Mouse (Mus musculus) megakaryocyte, adult 5-6 weeks (primary cell): ENCODE measurements around the gene Plbd1. TPM values are rescaled to one million over a fixed set of nuclear protein-coding genes. Genes with fewer than 3 reads are reported as not detected.

Experiments used
- ATAC-seq: 2 replicates; pipeline ENCODE4 v1.8.0; 2016; ENCODE audit warnings: mild to moderate bottlenecking, inconsistent platforms; ENCODE audit not compliant: poor library complexity, severe bottlenecking
- total RNA-seq, 2 experiments: library from RNA; stranded (forward) in 1 of 2; stranded (reverse) in 1 of 2; fragments of 153-499, 151-499 nt in 1 of 2; fragments of 221-1000, 200-1000 nt in 1 of 2; gene quantifications; 2 replicates each; pipeline versions ENCODE4 v1.2.3 to v1.2.4; 2015 to 2017

Plbd1 gene
- total RNA-seq (2015), result 346 and 350 TPM in 2 replicates
- 290 and 300 TPM in 2 replicates for total RNA-seq (2017)

GRCm38 (mm10) chr6:136661706-136662016 is at the start of gene Plbd1:
Gene Plbd1 (minus strand): TSS chr6:136661928.
- peak; percentile 60 for ATAC-seq

- no peak for ATAC-seq
Observed at GRCm38 (mm10) chr6:136710408-136710807, 48.7 kb upstream of the Plbd1 start.

- ATAC-seq, result peak; percentile 69
Observed at GRCm38 (mm10) chr6:136708597-136708996, 46.9 kb upstream of the Plbd1 start.

DNA sequence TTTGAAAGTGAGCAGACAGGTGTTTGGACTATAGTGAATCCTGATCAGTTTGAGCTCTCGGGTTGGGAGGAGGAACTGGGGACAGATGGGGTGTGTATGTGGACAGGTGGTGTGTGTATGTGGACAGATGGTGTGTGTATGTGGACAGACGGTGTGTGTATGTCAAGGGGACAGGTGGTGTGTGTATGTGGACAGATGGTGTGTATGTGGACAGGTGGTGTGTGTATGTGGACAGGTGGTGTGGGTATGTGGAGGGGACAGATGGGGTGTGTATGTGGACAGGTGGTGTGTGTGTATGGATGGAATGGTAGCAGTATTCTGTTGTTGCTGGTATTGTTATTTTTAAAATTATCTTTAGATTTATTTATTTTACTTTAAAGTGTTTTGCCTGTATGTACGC is 40.1 kb upstream of the Plbd1 start:
- no peak for ATAC-seq

GRCm38 (mm10) chr6:136701185-136701584 is 39.5 kb upstream of the Plbd1 start:
- no peak for ATAC-seq

- no peak for ATAC-seq
Observed at GRCm38 (mm10) chr6:136691314-136691713, 29.6 kb upstream of the Plbd1 start.

- peak; percentile 33 for ATAC-seq
Observed at GRCm38 (mm10) chr6:136690527-136690926, 28.8 kb upstream of the Plbd1 start.

DNA sequence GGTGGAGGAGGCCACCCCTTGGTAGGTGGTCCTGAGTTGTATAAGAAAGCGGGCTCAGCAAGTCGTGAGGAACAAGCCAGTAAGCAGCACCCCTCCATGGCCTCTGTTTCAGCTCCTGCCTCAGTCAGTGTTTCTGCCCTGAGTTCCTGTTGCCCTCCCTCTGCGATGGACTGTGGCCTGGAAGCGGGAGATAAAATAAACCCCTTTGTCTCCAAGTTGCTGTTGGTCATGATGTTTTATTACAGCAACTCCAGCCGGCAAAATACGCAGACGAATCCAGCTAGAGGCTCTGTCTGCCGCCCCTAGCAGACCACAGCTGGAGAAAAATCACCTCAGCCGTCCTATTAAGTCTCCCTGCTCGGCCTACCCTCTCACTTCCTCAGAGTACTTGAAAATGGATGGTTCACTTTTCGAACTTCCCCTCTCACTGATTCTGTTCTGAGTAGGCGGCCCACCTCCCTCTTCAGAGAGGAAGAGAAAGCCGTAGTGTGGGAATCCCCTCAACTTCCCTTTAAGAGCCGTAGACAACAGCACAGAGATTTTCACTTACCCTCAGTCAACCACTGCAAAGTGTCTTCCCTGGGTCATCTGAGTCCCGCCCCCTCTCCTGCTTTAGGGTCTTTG is 28.2 kb upstream of the Plbd1 start:
- peak; percentile 95 for ATAC-seq

GRCm38 (mm10) chr6:136685433-136685832 is 23.7 kb upstream of the Plbd1 start:
- no peak for ATAC-seq

GRCm38 (mm10) chr6:136683410-136684334 is 21.9 kb upstream of the Plbd1 start:
- ATAC-seq, result peak; percentile 95

DNA sequence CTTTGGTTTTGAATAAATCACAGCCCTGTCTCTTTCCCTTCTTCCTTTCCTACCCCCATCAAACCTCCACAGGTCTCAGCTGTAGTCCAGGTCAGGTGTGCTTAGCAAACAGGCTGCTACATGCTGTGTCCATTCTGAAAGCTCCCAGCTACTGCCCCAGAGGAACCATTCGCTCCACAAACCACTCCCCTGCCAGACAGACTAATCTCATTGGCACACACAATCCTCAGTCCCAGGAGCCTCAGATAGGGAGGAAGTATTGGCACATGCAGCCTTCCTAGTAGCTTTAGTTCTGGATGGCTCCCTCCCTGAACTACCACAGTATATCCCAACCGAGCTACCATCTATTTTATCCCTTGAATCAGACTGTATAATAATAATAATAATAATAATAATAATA is 17.7 kb upstream of the Plbd1 start:
- ATAC-seq, result no peak

GRCm38 (mm10) chr6:136674935-136675334 is 13.2 kb upstream of the Plbd1 start:
- peak; percentile 78 for ATAC-seq

DNA sequence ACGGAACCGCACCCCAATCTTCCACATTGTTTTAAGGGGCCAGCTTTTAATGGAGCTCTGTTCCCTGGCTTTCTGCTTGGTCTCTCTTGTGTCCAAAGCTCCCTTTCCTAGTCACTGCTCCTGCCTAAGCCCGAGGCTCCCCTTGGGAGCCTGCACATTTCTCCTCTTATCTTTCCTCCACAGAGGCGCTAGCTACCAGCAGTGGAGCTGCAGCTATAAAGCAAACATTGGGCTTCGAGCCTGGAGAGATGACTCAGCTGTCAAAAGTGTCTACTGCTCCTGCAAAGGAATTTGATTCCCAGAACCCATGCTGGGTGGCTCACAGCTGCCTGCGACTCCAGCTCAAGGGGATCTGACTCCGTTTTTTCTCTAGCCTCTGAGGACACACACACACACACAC is 10.7 kb upstream of the Plbd1 start:
- no peak for ATAC-seq

- no peak for ATAC-seq
Observed at GRCm38 (mm10) chr6:136669274-136669673, 7.5 kb upstream of the Plbd1 start.

- ATAC-seq, result no peak
Observed at GRCm38 (mm10) chr6:136668266-136668986, 6.7 kb upstream of the Plbd1 start.

DNA sequence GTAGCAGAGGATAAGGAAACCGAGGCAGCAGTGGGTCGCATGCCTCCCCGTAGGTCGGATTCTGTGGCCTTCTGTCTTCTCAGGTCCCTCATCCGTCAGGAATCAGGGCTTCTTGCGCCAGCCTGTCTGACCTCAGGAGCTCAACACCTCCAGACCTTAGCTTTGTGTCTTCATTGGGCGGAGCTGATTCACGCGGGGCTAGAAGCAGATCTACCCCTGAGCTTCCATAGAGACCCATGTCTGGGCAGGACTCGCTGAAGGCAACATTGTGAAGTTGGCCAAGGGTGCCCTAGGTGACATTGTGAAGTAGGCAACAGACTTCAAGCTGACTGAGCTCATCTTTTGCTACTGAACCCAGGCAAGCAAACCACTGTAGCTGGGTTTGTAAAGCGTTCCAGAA is 335 bp upstream of the Plbd1 start:
- ATAC-seq, result peak; percentile 4; the same call in 1 of the 2 replicates

DNA sequence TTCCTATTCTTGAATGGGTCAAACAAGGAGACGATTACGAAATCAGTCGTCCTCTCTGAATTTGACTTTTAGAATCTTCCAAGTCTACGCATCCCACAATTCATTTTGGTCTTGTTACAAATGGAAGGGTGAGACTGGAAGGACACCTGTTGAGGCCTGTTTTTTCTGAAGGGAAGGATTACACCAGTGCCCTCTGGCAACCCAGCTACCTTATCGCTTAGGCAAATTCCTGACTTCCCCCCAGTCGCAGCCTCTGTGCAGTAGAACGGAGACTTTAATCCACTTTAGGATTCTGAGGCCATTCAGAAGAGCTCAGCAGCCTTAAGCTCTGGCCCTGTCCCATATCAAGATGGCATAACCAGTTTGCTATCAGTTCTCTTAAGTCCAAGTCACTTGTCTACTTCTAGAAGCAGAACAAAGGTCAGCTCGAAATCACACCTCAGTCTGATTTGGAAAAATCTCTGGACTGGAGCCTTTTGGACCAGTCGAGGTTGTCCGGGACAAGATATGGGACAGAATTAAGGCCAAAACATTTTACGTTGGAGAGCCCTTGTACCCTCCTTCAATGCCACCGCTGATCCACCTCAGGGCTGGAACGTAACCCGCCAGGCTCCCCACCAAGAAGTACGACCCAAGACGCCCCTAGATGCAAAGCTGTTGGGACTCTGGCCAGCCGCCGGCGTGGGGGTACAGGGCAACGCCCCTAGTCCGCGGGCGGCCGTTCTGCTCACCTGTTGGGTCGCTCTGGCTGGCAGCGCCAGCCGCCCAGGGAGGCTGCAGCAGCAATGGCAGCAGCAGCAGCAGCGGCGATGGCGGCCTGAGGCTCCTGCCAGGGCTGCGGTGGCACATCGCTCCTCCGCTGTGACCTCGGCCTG is 660 bp downstream of the Plbd1 start:
- ATAC-seq, result 0 out of 2 replicates have a peak, but pooled peaks have one; percentile 5

DNA sequence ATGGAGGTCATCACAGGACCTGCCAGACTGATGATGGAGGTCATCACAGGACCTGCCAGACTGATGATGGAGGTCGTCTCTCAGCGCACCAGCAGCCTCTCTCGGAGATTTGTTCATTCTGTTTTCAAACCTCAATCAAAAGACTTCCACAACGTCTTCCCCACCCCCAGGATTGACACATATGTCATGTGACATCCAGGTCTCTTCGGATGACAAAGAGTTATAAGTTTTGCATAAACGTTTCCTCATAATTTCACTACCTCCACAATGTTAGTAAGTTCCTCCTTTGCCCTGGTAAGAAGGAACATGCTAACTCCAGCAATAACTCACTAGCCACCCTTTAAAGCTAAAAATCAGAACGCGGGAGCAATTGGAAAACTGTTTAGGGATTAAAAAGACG is 2.5 kb downstream of the Plbd1 start:
- ATAC-seq, result peak; percentile 69

DNA sequence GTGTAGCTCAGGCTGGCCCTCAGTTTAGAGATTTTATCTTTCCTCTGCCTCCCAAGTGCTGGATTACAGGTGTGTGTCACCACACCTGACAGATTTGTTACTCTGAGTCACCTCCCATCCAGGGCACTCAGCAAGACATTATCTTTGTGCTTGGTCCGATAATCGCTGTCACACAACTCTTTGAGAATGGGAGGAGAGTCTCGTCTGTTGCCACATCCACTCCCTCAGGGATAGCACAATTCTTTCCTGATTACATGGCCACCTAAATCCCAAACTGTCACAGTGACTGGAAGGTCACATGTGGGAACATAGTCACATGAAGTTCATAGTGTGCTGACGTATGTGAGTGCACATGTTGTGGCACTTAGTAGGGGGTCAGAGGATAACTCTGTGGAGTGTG is 3.4 kb downstream of the Plbd1 start:
- no peak for ATAC-seq

DNA sequence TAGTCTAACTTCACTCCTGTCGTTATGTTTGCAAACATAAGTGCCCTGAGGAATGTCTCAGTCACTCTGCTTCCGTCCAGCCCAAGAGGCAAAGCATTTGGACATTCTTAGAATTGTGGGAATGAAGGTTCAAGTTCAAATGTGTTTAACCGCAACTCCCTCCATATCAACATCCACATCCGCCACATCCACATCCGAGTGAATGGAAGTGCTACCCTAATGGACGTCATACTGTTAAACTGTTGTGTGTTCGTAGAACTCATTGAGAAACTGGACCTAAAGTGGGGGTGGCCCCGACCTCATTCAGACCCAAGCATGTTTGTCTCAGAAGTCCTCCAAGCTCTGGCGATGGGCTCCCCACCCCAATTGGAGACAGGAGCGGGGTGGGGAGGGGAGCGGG is 5.9 kb downstream of the Plbd1 start:
- ATAC-seq, result no peak

DNA sequence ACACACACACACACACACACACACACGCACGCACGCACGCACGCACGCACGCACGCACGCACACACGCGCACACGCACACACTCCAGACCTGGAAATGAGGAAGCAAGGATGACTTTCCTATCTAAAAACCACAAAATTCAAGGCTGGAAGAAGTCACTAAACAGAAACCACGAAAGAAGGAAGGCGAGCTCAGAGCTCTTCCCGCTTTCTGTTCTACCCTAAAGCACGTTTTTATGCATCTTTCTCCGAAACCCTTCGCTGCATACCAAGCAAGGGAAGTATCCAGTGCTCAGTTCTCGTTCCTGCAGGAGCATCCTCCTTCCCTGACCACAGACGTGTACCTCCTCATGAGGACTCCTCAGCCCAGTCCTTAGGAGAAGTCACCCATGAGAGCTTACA is 7.3 kb downstream of the Plbd1 start:
- ATAC-seq, result peak; percentile 62
